Mouse (Mus musculus) activated CD4-positive, CD25-positive, alpha-beta regulatory T cell, adult 4 months (primary cell): ENCODE measurements at regions not wholly inside any gene's neighbourhood (a gene's known extent, or its start where the extent isn't known, plus 50 kb on each side); places are given as distances from the start of the nearest gene placed in this dataset.
"Not testable (repeated sequence)": the region's sequence is repeated elsewhere in the genome, so short reads cannot be mapped to it uniquely, and the experiment has no call there.

Experiments
- ATAC-seq: one replicate; pipeline ENCODE4 v1.8.0; 2017

- not testable (repeated sequence) for ATAC-seq
These were observed 73.9 kb upstream of the Gm15319 start for GRCm38 (mm10) chr8:20436956-20437355.

DNA sequence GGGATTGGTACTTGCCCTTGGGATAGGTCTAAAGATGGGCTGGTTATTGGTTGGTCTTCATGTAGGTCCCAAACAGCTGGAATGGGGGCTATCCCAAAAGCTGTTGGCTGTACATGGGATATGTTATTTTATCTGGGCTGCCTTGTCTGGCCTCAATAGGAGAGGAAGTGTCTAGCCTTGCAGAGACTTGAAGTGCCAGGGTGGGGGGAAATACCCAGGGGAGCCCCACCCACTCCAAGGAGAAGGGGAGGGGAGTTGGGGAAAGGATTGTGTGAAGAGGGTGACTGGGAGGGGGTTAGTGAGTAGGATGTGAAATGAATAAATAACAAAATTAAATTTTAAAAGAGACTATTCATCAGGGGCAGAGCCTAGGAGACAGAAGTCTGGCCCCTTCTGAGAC lies 70.2 kb upstream of the Gm15319 start:
- ATAC-seq: not testable (repeated sequence)

DNA sequence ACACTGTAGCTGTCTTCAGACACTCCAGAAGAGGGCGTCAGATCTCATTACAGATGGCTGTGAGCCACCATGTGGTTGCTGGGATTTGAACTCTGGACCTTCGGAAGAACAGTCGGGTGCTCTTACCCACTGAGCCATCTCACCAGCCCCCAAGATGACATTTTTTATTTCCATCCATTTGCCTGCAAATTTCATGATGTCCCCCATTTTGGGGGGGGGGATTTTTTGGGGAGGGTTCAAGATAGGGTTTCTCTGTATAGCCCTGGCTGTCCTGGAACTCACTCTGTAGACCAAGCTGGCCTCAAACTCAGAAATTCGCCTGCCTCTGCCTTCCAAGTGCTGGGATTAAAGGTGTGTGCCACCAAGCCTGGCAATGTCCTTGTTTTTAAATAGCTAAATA lies 66.5 kb upstream of the Gm15319 start:
- not testable (repeated sequence) for ATAC-seq

- ATAC-seq: not testable (repeated sequence)
These were observed 61.9 kb upstream of the Gm15319 start for GRCm38 (mm10) chr8:20424903-20425222.

DNA sequence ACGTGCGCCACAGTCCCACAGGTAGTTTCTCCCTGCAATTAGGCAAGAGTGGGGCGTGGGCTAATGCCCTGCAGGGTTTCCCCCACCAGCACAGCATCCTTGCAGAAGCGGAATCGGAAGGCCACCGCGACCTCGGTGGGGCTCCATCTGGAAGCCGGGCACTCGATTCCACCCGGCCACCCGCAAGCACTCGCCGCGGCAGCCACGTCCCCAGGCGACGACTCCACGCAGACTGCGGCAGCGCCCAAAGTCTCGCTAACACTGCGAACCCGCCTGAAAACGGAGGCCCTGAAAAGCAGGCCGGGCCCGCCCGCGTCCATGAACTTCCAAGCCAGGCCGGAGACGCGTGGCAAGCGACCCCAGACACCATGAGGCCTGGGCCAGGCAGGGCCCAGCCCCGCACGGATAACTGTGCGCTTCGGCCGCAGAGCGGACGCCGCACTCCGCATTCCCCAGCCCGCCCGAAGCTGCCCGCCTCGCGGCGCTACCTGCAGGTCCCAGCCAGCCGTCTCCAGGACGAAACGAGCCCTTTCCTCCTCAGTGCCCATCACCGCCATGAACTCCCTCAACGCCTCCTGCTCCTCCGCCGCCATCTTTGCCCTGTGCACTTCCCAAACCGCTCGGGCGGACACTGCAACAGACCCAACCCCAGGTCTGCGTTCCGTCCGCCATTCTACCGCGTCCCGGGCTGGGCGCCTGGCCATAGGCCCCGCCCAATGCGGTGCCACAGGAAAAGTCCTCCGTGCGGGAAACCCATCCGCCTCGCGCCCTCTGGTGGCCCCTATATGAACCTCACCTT lies 61.3 kb upstream of the Gm15319 start:
- peak; percentile 85 for ATAC-seq

GRCm38 (mm10) chr8:20420807-20421206 lies 57.8 kb upstream of the Gm15319 start:
- ATAC-seq: not testable (repeated sequence)
